Mouse (Mus musculus) hindbrain, embryonic 16.5 days (tissue): Measurements from ENCODE around the gene Lck. TPM values are rescaled to one million over a fixed set of nuclear protein-coding genes. Genes with fewer than 3 reads are reported as not detected.

ENCODE experiments used
- ATAC-seq: fragments of 200-750 bp; cut with Nextera tagmentation; 2 replicates; pipeline ENCODE4 v1.8.0; 2017; ENCODE audit warnings: moderate TSS enrichment, moderate library complexity
- H3K27ac ChIP-seq: fragments of 300-500 bp; sonication (generic); 2 replicates; pipeline ENCODE4 v1.5.1; 2014; ENCODE audit warnings: low read depth, mild to moderate bottlenecking, control low read depth, low read length, moderate library complexity
- H3K27me3 ChIP-seq: fragments of 300-500 bp; sonication (generic); replicated peaks from 2 replicates; pipeline ENCODE4 v1.6.1; 2014; ENCODE audit warnings: low read length; ENCODE audit not compliant: control insufficient read depth, insufficient read depth
- H3K36me3 ChIP-seq: fragments of 300-500 bp; sonication (generic); 2 replicates; pipeline ENCODE4 v1.6.1; 2014; ENCODE audit warnings: mild to moderate bottlenecking, low read length, moderate library complexity, mixed read lengths; ENCODE audit not compliant: control insufficient read depth, insufficient read depth
- H3K4me1 ChIP-seq: fragments of 300-500 bp; sonication (generic); 2 replicates; pipeline ENCODE4 v1.6.1; 2014; ENCODE audit warnings: low read depth, low read length; ENCODE audit not compliant: control insufficient read depth, insufficient read depth
- H3K4me2 ChIP-seq: fragments of 300-500 bp; sonication (generic); 2 replicates; pipeline ENCODE4 v1.6.1; 2014; ENCODE audit warnings: mild to moderate bottlenecking, low read length, control low read depth, moderate library complexity
- H3K4me3 ChIP-seq: fragments of 300-500 bp; sonication (generic); 2 replicates; pipeline ENCODE4 v1.5.1; 2014; ENCODE audit warnings: mild to moderate bottlenecking, low read length, control low read depth, moderate library complexity
- H3K9ac ChIP-seq: fragments of 300-500 bp; sonication (generic); 2 replicates; pipeline ENCODE4 v1.6.1; 2014; ENCODE audit warnings: low read depth, mild to moderate bottlenecking, control low read depth, low read length, moderate library complexity
- H3K9me3 ChIP-seq: fragments of 300-500 bp; sonication (generic); 2 replicates; pipeline ENCODE4 v1.6.1; 2014; ENCODE audit warnings: mild to moderate bottlenecking, low read length, moderate library complexity; ENCODE audit not compliant: control insufficient read depth
- WGBS: fragments of 180-500 bp; shearing (Covaris S2); extraction: QIAGEN DNeasy Blood & Tissue Kit; methylation state at CpG from one replicate; pipeline ENCODE4 v1.1.7; 2014; 5-methylcytosine and 5-hydroxymethylcytosine counted together
- polyA plus RNA-seq: library from polyadenylated mRNA; unstranded; fragments of >200 nt; fragmentation: Nextera tagmentation; extraction: Ambion mirVana; gene quantifications from 2 replicates; pipeline ENCODE4 v1.2.1, GENCODE M21; 2015

The Lck gene
- polyA plus RNA-seq, 1 experiment from 2014 or later = 13.9 TPM

DNA sequence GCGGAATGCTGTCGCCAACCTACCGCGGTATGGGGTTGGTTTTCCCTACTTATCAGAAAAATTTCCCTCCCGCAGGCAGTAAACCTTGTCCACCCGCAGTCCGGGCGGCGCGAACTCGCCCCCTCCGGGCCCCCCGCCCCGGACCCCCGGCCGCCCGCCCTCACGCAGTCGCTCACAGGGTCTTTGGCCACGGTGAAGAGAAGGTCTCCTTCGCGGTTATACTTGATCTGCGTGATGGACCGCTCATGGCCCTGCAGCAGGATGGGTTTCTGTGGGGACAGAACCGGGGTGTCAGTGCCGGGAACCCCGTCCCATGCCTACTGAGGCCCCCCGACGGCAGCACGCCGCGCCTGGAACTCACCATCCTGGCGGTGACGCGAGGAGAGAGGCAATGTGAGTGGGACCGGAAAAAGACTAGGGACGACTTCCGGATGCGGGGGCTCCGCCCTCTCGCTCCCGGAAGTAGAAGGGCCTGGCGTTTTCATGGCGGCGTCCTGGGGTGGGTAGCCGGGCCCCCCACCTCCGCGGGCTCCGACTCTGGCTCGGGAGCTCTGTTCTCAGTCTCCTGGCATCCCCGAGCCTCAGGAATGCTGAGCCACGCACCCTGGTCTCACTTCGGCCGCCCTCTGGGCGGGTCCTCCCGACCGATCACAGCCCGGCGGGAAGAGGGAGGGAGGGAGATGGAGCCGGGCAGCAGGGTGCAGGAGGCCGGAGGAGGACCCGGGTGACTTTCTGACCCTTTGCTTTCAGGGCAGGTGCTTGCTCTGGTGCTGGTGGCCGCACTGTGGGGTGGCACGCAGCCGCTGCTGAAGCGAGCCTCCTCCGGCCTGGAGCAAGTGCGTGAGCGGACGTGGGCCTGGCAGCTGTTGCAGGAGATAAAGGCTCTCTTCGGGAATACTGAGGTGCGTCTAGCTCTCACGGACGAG is 27.1 kb upstream of the Lck start, which contains the start of the genes Eif3i and Tmem234:
Eif3i (minus strand) TSS at position 416 of the 926 bp plus-strand sequence.
Tmem234 (plus strand) TSS at position 436 of the 926 bp plus-strand sequence.
- under 1% methylated on average over 73 of the region's 74 CpGs for WGBS
- H3K4me1 ChIP-seq = peaks cover 17% of the 10 kb centered on the region
- peak within 1 kb of the TSS; percentile 73 for H3K27ac ChIP-seq
- H3K9ac ChIP-seq = peak within 1 kb of the TSS; percentile 79
- ATAC-seq = peak; percentile 93
- peaks cover 26% of the 10 kb centered on the region for H3K36me3 ChIP-seq
- H3K4me2 ChIP-seq = peak within 1 kb of the TSS; percentile 70
- H3K9me3 ChIP-seq = no peaks in the 10 kb centered on the region
- H3K4me3 ChIP-seq = peak within 1 kb of the TSS; percentile 65
- H3K27me3 ChIP-seq = no peaks in the 10 kb centered on the region

DNA sequence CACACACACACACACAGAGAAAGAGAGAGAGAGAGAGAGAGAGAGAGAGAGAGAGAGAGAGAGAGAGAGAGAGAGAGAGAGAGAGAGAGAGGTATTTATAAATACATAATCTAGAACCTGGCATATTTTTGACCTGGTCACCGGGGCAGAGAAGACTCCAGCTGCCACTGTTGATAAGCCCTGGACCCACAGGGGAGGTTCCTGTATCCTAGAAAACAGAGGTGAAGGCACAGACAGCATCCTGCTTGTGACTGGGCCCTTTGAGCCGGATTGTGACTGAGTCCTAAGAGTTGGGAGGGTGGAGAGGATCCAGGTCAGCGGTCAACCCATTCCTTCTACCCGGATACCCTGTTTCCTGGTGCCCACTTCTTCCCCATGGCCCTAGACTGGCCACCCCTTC is 15.4 kb upstream of the Lck start:
- Histone ChIP-seq H3K9me3 (no peaks in the 10 kb centered on the region), H3K9ac (no peak overlapping the region), H3K4me2 (no peak overlapping the region), H3K4me3 (no peak overlapping the region), H3K4me1 (no peaks in the 10 kb centered on the region; the same call in 1 of the 2 replicates), H3K27ac (no peak overlapping the region), H3K36me3 (peaks cover 25% of the 10 kb centered on the region), H3K27me3 (peaks cover 2% of the 10 kb centered on the region; the same call in 1 of the 2 replicates)
- ATAC-seq = no peak
- WGBS = 83% methylated on average over 4 of the region's 4 CpGs

DNA sequence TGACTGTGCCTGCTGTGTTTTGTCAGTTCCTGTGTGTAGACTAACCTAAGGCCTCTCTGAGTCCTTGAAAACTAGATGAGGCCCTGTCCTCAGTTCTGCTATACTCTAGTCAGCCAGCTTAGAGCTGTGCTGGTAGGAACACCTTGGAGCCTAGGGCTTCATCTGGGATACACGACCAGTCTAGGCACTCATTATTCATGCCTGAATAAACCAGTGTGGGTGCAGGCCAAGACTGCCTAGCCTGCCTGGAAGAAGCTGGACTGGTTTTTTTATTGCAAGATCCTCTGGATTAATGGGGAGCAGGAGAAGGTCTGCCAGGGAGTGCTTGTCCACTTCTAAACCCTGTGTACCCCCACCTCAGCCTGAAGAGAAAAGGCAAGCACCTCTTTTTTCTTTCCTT is 13.5 kb upstream of the Lck start:
- Histone ChIP-seq H3K4me3 (no peak overlapping the region), H3K4me1 (no peaks in the 10 kb centered on the region; the same call in 1 of the 2 replicates), H3K27ac (no peak overlapping the region), H3K9ac (no peak overlapping the region), H3K36me3 (peaks cover 12% of the 10 kb centered on the region), H3K4me2 (no peak overlapping the region), H3K9me3 (no peaks in the 10 kb centered on the region), H3K27me3 (peaks cover 2% of the 10 kb centered on the region; the same call in 1 of the 2 replicates)
- ATAC-seq = no peak
- 27% methylated on average over 1 of the region's 1 CpGs for WGBS

DNA sequence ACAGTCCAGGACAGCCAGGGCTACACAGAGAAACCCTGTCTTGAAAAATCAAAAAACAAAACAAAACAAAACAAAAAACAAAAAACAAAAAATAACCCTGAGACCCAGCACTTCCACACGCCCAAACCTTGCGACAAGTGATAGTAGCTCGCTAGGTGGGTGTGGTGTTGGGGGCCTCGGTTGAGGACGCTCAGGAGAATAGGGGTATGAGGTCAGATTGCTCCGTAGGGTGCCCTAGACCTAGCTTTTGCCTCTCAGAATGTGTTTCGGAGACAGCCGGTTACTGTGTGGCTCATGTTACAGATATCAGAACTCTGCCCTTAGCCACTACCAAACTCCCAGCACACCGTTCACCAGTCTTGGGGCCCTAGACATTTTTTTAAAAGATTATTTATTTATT is 12.3 kb upstream of the Lck start:
- H3K4me3 ChIP-seq = no peak overlapping the region
- peaks cover 2% of the 10 kb centered on the region; the same call in 1 of the 2 replicates for H3K27me3 ChIP-seq
- H3K4me2 ChIP-seq = no peak overlapping the region; the same call in 1 of the 2 replicates
- H3K27ac ChIP-seq = no peak overlapping the region
- ATAC-seq = no peak
- WGBS = 87% methylated on average over 9 of the region's 9 CpGs
- H3K9ac ChIP-seq = no peak overlapping the region
- no peaks in the 10 kb centered on the region; the same call in 1 of the 2 replicates for H3K4me1 ChIP-seq
- H3K36me3 ChIP-seq = peaks cover under 1% of the 10 kb centered on the region
- no peaks in the 10 kb centered on the region for H3K9me3 ChIP-seq

DNA sequence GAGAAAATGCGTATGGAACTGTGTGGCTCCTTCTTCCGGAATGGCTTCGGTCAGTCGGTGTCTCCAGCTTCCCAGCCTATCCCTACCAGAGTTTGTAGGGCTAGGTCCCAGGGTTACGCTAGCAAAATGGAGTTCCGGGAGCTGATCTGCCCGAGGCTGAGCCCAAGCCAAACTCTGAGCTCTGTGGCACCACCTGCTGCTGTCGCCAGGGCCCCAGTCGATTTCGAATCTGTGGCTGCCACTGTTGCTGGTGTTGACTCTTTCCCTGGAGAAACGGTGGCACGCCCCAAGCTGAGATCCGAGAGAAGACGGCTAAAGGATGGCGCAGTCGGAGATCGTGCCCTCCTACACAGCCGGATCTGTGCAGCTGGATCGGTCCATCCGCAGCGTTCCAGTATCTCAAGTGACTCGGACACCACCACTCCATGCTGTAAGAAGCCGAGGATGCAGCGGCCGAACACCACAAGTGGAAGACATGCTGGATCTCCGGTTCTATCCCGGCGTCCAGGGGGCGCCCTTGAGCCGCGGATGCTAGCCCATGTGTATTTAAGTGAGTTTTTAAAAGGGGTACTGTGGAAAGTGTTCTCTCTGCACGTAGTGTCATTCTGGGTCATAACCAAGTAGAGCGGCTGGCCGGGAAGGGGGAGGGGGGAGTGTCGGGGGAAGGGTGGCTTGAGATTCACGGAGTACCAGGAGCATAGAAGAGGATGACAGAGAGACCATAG is 11.6 kb upstream of the Lck start:
- WGBS = 2% methylated on average over 36 of the region's 36 CpGs
- Histone ChIP-seq H3K9me3 (no peaks in the 10 kb centered on the region), H3K4me3 (peak overlapping the region; percentile 45), H3K4me1 (no peaks in the 10 kb centered on the region; the same call in 1 of the 2 replicates), H3K9ac (peak overlapping the region; percentile 59), H3K4me2 (peak overlapping the region; percentile 74), H3K27me3 (peaks cover 2% of the 10 kb centered on the region; the same call in 1 of the 2 replicates), H3K27ac (no peak overlapping the region), H3K36me3 (no peaks in the 10 kb centered on the region)
- peak; percentile 65; the same call in 1 of the 2 replicates for ATAC-seq

DNA sequence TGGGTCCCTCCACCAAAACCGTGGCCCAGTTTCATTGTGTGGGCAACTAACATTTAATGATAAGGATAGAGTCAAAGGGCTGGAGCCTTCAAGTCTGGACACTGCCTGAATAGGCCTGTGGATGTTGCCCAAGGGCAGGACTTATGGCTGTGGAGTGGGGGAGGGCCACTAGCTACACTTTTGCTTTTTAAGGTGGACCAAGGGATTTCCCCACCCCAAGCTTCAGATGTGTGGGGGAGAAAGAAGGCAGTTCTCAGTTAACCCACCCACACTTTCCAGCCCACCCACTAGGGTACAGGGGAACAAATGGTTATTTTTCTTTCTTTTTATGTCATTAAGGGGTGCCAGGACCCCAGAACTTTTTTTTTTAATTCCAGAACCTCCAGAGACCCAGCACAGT is 10.9 kb upstream of the Lck start:
- no peak overlapping the region for H3K9ac ChIP-seq
- H3K4me3 ChIP-seq = no peak overlapping the region
- H3K4me2 ChIP-seq = peak overlapping the region; percentile 74; the same call in 1 of the 2 replicates

DNA sequence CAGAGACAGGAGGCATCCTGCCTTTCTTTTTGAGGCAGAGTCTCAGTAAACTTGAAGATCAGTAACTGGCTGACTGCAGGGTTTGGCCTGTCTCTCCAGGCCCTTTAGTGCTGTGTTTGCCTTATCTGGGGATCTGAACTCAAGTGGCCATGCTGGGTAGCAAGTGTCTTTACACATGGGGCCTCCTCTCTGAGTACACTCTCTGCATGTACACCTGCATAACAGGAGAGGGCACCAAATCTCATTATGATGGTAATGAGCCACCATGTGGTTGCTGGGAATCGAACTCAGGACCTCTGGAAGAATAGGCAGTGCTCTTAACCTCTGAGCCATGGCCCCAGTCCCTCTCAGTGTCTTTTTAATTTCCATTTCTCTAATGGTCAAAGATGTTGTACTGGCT is 8.8 kb upstream of the Lck start:
- Histone ChIP-seq H3K9me3 (no peaks in the 10 kb centered on the region), H3K36me3 (no peaks in the 10 kb centered on the region), H3K4me3 (no peak overlapping the region), H3K4me1 (no peaks in the 10 kb centered on the region; the same call in 1 of the 2 replicates), H3K27me3 (peaks cover 2% of the 10 kb centered on the region; the same call in 1 of the 2 replicates), H3K27ac (no peak overlapping the region), H3K9ac (no peak overlapping the region), H3K4me2 (no peak overlapping the region)
- 83% methylated on average over 1 of the region's 1 CpGs for WGBS
- no peak for ATAC-seq

More for the DNA sequence above, 10.9 kb upstream of the Lck start:
- H3K36me3 ChIP-seq = no peaks in the 10 kb centered on the region
- H3K4me1 ChIP-seq = no peaks in the 10 kb centered on the region; the same call in 1 of the 2 replicates
- ATAC-seq = no peak
- no peak overlapping the region for H3K27ac ChIP-seq
- H3K9me3 ChIP-seq = no peaks in the 10 kb centered on the region
- peaks cover 2% of the 10 kb centered on the region; the same call in 1 of the 2 replicates for H3K27me3 ChIP-seq
- 79% methylated on average over 1 of the region's 1 CpGs for WGBS

DNA sequence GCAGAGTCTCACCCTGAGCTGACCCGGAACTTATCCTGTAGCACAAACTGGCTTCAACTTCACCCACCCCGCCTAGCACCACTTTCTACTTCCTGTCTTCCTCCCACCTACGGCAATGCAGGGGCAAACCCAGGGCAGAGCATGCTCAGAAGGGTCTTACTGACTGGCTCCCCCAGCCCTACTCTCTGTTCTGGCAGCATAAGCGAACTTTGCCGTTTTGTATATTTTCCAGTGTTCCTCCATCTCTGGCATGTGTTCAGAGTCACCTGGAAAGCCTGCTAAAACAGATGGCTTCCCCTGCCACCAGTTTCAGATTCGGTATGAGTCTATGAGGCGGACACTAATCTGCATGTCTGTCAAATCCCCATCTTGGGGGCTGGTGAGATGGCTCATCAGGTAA is 6.9 kb upstream of the Lck start:
- peaks cover 1% of the 10 kb centered on the region; the same call in 1 of the 2 replicates for H3K27me3 ChIP-seq
- 75% methylated on average over 7 of the region's 7 CpGs for WGBS
- no peaks in the 10 kb centered on the region for H3K9me3 ChIP-seq
- no peak overlapping the region for H3K4me3 ChIP-seq
- ATAC-seq = no peak
- no peaks in the 10 kb centered on the region for H3K36me3 ChIP-seq
- no peak overlapping the region for H3K4me2 ChIP-seq
- H3K27ac ChIP-seq = no peak overlapping the region
- peaks cover 3% of the 10 kb centered on the region; the same call in 1 of the 2 replicates for H3K4me1 ChIP-seq
- no peak overlapping the region for H3K9ac ChIP-seq
